Mouse (Mus musculus): ENCODE measurements around the gene Dpep1.

GRCm38 (mm10) chr8:123138741-123139140 is 47.3 kb upstream of the Dpep1 start:
- TF ChIP-seq POLR2A (IDR thresholded peaks at IDR 0.05; ENCODE audit: control insufficient read depth, extremely low read depth, insufficient read depth, low read length, poor library complexity) (no peak), CTCF (IDR thresholded peaks at IDR 0.05; ENCODE audit: borderline replicate concordance, control insufficient read depth, extremely low read depth, insufficient read depth, low read length, poor library complexity) (no peak)

All from thymus, adult 2 months (tissue).